Mouse (Mus musculus) ES-E14 (cell line): ENCODE measurements at regions not wholly inside any gene's neighbourhood (a gene's known extent, or its start where the extent isn't known, plus 50 kb on each side); places are given as distances from the start of the nearest gene placed in this dataset.
A peak's percentile ranks its signal among the peaks of the same experiment; 100 is the strongest.

Experiments used
- DNase-seq: peaks from one replicate; pipeline ENCODE4 v3.0.0-alpha.2; 2013; ENCODE audit warnings: low read depth, low spot score
- H3K27ac ChIP-seq: 2 replicates; pipeline ENCODE4 v1.5.1; 2012; ENCODE audit warnings: low read depth, mild to moderate bottlenecking, low read length, moderate library complexity, mixed read lengths; ENCODE audit not compliant: poor library complexity, insufficient read depth, severe bottlenecking
- H3K36me3 ChIP-seq: 2 replicates; pipeline ENCODE4 v1.6.1; 2012; ENCODE audit warnings: mild to moderate bottlenecking, low read length, moderate library complexity, mixed read lengths; ENCODE audit not compliant: control insufficient read depth, poor library complexity, insufficient read depth, severe bottlenecking
- H3K4me1 ChIP-seq, 2 experiments: fragments of 150-350 bp in 1 of 2; sonication (generic) in 1 of 2; 2 replicates each; pipeline ENCODE4 v1.6.1; 2012; ENCODE audit warnings: low read length in 2 of 2, mild to moderate bottlenecking in 1 of 2, mixed read lengths in 1 of 2; ENCODE audit not compliant: control insufficient read depth in 2 of 2, insufficient read depth in 2 of 2, poor library complexity in 1 of 2
- H3K4me3 ChIP-seq, 2 experiments: fragments of 150-350 bp in 1 of 2; sonication (generic) in 1 of 2; 2 replicates each; pipeline ENCODE4 v1.5.1; 2012; ENCODE audit warnings: low read length in 2 of 2, low read depth in 1 of 2, mild to moderate bottlenecking in 1 of 2, mixed read lengths in 1 of 2; ENCODE audit not compliant: insufficient read depth in 1 of 2, poor library complexity in 1 of 2, severe bottlenecking in 1 of 2
- H3K9ac ChIP-seq: 2 replicates; pipeline ENCODE4 v1.6.1; 2012; ENCODE audit warnings: low read depth, mild to moderate bottlenecking, low read length, mixed read lengths; ENCODE audit not compliant: poor library complexity, insufficient read depth, severe bottlenecking
- H3K9me3 ChIP-seq: fragments of 150-350 bp; sonication (generic); 2 replicates; pipeline ENCODE4 v1.6.1; 2012; ENCODE audit warnings: low read depth, mild to moderate bottlenecking, low read length; ENCODE audit not compliant: control insufficient read depth, insufficient read depth
- CHD2 ChIP-seq: IDR thresholded peaks from 2 replicates; pipeline ENCODE4 v1.6.1; 2014; ENCODE audit warnings: mild to moderate bottlenecking, low read depth, low read length, inconsistent platforms
- HCFC1 ChIP-seq: IDR thresholded peaks from 2 replicates; pipeline ENCODE4 v1.6.1; 2012; ENCODE audit warnings: low read length, inconsistent platforms, borderline replicate concordance; ENCODE audit not compliant: insufficient read depth
- MAFK ChIP-seq: IDR thresholded peaks from 2 replicates; pipeline ENCODE4 v1.6.1; 2014; ENCODE audit warnings: mild to moderate bottlenecking, low read depth, low read length, inconsistent platforms; ENCODE audit not compliant: insufficient read depth
- ZC3H11A ChIP-seq: IDR thresholded peaks from 2 replicates; pipeline ENCODE4 v1.6.1; 2012; ENCODE audit warnings: low read depth, mild to moderate bottlenecking, inconsistent platforms, low read length, borderline replicate concordance
- ZNF384 ChIP-seq: IDR thresholded peaks from 2 replicates; pipeline ENCODE4 v1.6.1; 2012; ENCODE audit warnings: low read depth, low read length, inconsistent platforms
- in situ Hi-C, 2 experiments: fragments of 600-800 bp; cut with MboI; formaldehyde crosslinking; loops; one replicate each; pipeline ENCODE4 v1.15.1; 2025; ENCODE audit warnings: low sequenced_read_pairs in 2 of 2, inconsistent platforms in 1 of 2; ENCODE audit not compliant: unreplicated experiment in 2 of 2

DNA sequence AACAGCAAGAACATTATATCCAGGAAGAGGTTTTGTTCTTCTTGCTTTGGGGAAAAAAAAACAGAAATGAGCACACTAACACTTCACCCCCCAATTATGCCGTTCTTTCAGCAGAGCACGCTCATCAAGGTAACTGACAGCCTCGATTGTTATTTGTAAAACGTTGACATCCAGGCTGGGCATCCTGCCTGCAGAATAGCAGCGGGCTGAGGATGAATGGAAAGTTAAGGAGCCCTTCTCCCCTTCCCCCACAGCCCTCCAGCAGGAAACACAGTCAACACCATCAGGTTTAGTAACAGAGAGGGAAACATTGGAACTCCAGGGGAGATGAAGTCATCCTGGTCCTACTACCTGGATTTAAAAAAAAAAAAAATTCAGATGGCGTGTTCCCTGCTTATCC, 63.3 kb upstream of the Mphosph6 start:
- Histone ChIP-seq H3K27ac (no peak overlapping the region), H3K9me3 (no peaks in the 10 kb centered on the region), H3K9ac (no peak overlapping the region), H3K4me1 (peaks cover 0 to 2% of the 10 kb centered on the region in 2 experiments; a peak in 1 of 4 replicates), H3K4me3 (no peak overlapping the region), H3K36me3 (no peaks in the 10 kb centered on the region)
- DNase-seq: no peak
- no peak for TF ChIP-seq ZC3H11A
- in situ Hi-C loops: no loop called here

DNA sequence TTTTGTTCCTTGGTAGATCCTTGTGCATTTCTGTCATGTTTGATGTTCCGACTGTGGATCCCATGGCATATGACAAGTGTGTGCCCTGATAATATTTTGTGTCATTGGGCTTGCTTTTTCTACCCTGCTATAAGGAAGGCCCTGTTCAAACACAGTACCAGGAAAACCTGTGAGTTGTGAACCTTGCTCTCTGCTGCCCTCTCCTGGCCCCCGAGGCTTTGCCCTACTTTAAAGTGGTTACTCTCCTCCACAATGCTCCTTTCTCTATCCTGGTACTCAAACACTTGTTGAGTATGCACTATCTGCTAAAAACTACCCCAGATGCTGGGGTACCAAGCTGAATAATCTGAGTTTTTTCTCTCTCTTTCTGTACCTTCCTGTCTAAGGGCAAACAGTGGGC, 62.1 kb upstream of the Mphosph6 start:
- peaks cover 0 to 6% of the 10 kb centered on the region in 2 experiments; a peak in 2 of 4 replicates for H3K4me1 ChIP-seq
- H3K4me3 ChIP-seq: no peak overlapping the region
- no peak overlapping the region for H3K27ac ChIP-seq
- no peak overlapping the region for H3K9ac ChIP-seq
- H3K36me3 ChIP-seq: no peaks in the 10 kb centered on the region
- no peaks in the 10 kb centered on the region for H3K9me3 ChIP-seq
- no peak for TF ChIP-seq ZNF384
- peak; percentile 61; the same call in 1 of the 2 replicates for TF ChIP-seq ZC3H11A
- no peak for TF ChIP-seq HCFC1
- TF ChIP-seq CHD2: no peak
- no peak for TF ChIP-seq MAFK
- in situ Hi-C loops: loop anchor here in 1 of 2 experiments (5.0 kb wide), 1 partner anchor 92 kb away; no protein-coding TSS in a partner anchor
- peak; percentile 47 for DNase-seq

DNA sequence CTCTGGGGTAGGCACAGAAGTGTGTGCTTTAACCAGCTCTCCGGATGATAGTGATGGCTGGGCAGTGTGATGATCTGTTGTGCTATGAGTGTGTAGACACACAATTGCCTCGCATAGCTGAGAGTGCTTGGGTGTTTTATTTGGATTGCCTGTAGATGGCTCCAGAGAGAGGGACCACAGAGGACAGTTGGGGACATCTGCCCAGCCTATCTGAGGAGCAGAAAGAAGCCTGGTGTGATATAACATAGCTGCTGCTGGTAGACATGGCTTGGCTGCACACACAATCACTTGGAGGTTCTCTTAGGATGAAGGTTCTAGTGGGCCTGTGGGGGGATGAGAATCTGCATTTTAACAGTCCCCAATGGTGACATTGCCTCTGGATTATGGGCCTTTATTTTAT, 60.6 kb upstream of the Mphosph6 start:
- Histone ChIP-seq H3K36me3 (no peaks in the 10 kb centered on the region), H3K4me1 (peaks cover 0 to 6% of the 10 kb centered on the region in 2 experiments; a peak in 2 of 4 replicates), H3K9me3 (no peaks in the 10 kb centered on the region), H3K4me3 (no peak overlapping the region), H3K9ac (no peak overlapping the region), H3K27ac (no peak overlapping the region)
- no peak for DNase-seq
- in situ Hi-C loops: loop anchor here in 1 of 2 experiments (5.0 kb wide), 1 partner anchor 90 kb away; no protein-coding TSS in a partner anchor
- no peak for TF ChIP-seq ZC3H11A
- no peak for TF ChIP-seq HCFC1
- no peak for TF ChIP-seq MAFK
- TF ChIP-seq CHD2: no peak

DNA sequence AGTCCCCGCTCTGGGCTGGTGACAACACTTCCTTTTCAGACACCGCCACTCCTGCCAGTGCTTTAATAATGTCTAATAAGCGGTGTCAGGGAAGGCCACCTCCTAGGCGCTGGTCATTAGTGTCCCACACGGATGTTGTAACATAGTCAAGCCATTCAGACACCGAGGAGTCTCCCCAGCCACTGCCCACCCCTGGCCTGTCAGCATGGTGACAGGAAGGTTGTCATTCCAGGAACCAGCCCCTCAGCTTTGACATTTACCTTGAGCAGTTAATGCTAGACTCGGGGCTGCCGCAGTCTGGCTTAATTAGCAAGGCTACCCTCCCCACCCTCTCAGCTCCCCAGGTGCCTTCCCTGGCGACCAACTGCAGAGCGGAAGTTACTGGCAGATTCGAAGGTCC, 58.0 kb upstream of the Mphosph6 start:
- no peak for DNase-seq
- in situ Hi-C loops: loop anchor here in 1 of 2 experiments (5.0 kb wide), 1 partner anchor 87 kb away; no protein-coding TSS in a partner anchor
- Histone ChIP-seq H3K36me3 (no peaks in the 10 kb centered on the region), H3K9me3 (no peaks in the 10 kb centered on the region), H3K4me3 (peak overlapping the region; percentile 12 to 14; a peak in 1 of 4 replicates), H3K27ac (no peak overlapping the region), H3K4me1 (peaks cover 0 to 13% of the 10 kb centered on the region in 2 experiments; a peak in 2 of 4 replicates), H3K9ac (no peak overlapping the region)
- TF ChIP-seq ZNF384 (no peak), ZC3H11A (no peak), CHD2 (no peak), MAFK (no peak), HCFC1 (no peak)

DNA sequence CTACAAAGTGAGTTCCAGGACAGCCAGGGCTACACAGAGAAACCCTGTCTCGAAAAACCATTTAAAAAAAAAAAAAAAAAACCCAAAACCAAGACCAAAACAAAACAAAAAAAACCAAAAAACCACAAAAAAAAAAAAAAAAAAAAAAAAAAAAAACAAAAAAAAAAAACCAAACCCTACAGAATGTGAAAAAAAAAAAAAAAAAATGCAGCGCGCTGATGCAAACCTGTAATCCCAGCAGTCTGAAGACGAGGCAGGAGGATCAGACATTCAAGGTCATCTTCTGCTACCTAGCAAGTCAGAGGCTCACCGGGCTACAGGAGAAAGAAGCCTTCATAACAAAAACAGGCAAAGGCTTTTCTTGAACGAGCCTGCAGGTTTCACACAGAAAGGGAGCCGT, 57.4 kb upstream of the Mphosph6 start:
- Histone ChIP-seq H3K4me3 (no peak overlapping the region), H3K36me3 (no peaks in the 10 kb centered on the region), H3K27ac (no peak overlapping the region), H3K9me3 (no peaks in the 10 kb centered on the region), H3K4me1 (peaks cover 0 to 18% of the 10 kb centered on the region in 2 experiments; a peak in 2 of 4 replicates), H3K9ac (no peak overlapping the region)
- in situ Hi-C loops: no loop called here
- DNase-seq: no peak
- TF ChIP-seq CHD2 (no peak), HCFC1 (no peak), MAFK (no peak), ZNF384 (peak; percentile 86), ZC3H11A (no peak)
